Comparison of ENCODE assay signal across 7 mouse cellular contexts in genomic region chr11:69036486-69037230, GRCm38 (mm10). TPM values are rescaled to one million over a fixed set of nuclear protein-coding genes. Genes with fewer than 3 reads are reported as not detected.
DNase-seq lines count a peak whose midpoint lies in the region; ATAC-seq lines count a peak whose summit lies in the region.

No protein-coding gene starts in this region.

- H3K27me3 ChIP-seq in limb, embryonic 11.5 days (ENCODE audit: control insufficient read depth, insufficient read depth, low read length) = no peaks in the 10 kb centered on the region
- no peaks in the 10 kb centered on the region for H3K27me3 ChIP-seq in midbrain, embryonic 15.5 days (replicated peaks)

- peak; percentile 95 for DNase-seq in adrenal gland, adult 18-20 months (ENCODE audit: low spot score in 2 of 2)
- peak; percentile 87 for DNase-seq in embryo, embryonic 10 days (ENCODE audit: low spot score)
- peak; percentile 43 to 59 for DNase-seq in gastrocnemius, postnatal 4 days (ENCODE audit: low spot score in 2 of 2)
- DNase-seq in kidney, adult 18-20 months = peak; percentile 93
- DNase-seq in limb, embryonic 11.5 days (ENCODE audit: low spot score) = peak; percentile 97
- peak; percentile 88 to 89 for DNase-seq in spleen, postnatal 10 days (ENCODE audit: low spot score in 2 of 2)

- no peaks in the 10 kb centered on the region for H3K9me3 ChIP-seq in limb, embryonic 11.5 days (ENCODE audit: control insufficient read depth, low read length)
- no peaks in the 10 kb centered on the region for H3K9me3 ChIP-seq in midbrain, embryonic 15.5 days

- peak overlapping the region; percentile 71 for H3K4me3 ChIP-seq in limb, embryonic 11.5 days (ENCODE audit: low read depth, low read length)
- peak overlapping the region; percentile 71 for H3K4me3 ChIP-seq in midbrain, embryonic 15.5 days

- 10% methylated on average over 20 of the region's 20 CpGs for WGBS in limb, embryonic 11.5 days
- WGBS in midbrain, embryonic 15.5 days = 8% methylated on average over 20 of the region's 20 CpGs

- peaks cover 5% of the 10 kb centered on the region for H3K36me3 ChIP-seq in limb, embryonic 11.5 days (ENCODE audit: control insufficient read depth, insufficient read depth, low read length)
- H3K36me3 ChIP-seq in midbrain, embryonic 15.5 days (replicated peaks) = peaks cover 24% of the 10 kb centered on the region

- H3K27ac ChIP-seq in limb, embryonic 11.5 days (replicated peaks; ENCODE audit: low read depth, low read length) = peak overlapping the region; percentile 72; the same call in 1 of the 2 replicates
- peak overlapping the region; percentile 88 for H3K27ac ChIP-seq in midbrain, embryonic 15.5 days

- H3K4me2 ChIP-seq in limb, embryonic 11.5 days (ENCODE audit: low read depth, severe bottlenecking) = peak overlapping the region; percentile 54
- peak overlapping the region; percentile 62 for H3K4me2 ChIP-seq in midbrain, embryonic 15.5 days

- no peak for ATAC-seq in limb, embryonic 11.5 days (ENCODE audit: insufficient number of reproducible peaks, low FRiP score, low TSS enrichment, low read depth)
- peak; percentile 19; the same call in 1 of the 2 replicates for ATAC-seq in midbrain, embryonic 15.5 days (replicated peaks)

- peaks cover 12% of the 10 kb centered on the region; the same call in 1 of the 2 replicates for H3K4me1 ChIP-seq in limb, embryonic 11.5 days (ENCODE audit: control insufficient read depth, insufficient read depth, low read length)
- peaks cover 35% of the 10 kb centered on the region for H3K4me1 ChIP-seq in midbrain, embryonic 15.5 days

- peak overlapping the region; percentile 72 for H3K9ac ChIP-seq in limb, embryonic 11.5 days (ENCODE audit: low read length)
- peak overlapping the region; percentile 80 for H3K9ac ChIP-seq in midbrain, embryonic 15.5 days

RNA-seq across cellular contexts. Expression of gene Aurkb, which starts 8.8 kb away (rescaled TPM):
- 1 to 10 TPM; 1.4 to 1.9 TPM for total RNA-seq in adrenal gland, adult 18-20 months (2021)
- total RNA-seq in gastrocnemius, postnatal 4 days (2021) = 10 to 100 TPM; 25.6 TPM
- polyA plus RNA-seq in limb, embryonic 11.5 days (2014; fragmentation: Nextera tagmentation; extraction: Ambion mirVana) = 171 and 178 TPM in 2 replicates
- 17.7 and 23.9 TPM in 2 replicates for polyA plus RNA-seq in midbrain, embryonic 15.5 days (2015; fragmentation: Nextera tagmentation; extraction: Ambion mirVana)

RNA-seq across cellular contexts. Expression of gene Ctc1, which starts 20.9 kb away (rescaled TPM):
- 10 to 100 TPM; 20.3 to 28.9 TPM for total RNA-seq in adrenal gland, adult 18-20 months (2021)
- 10 to 100 TPM; 21.9 to 23.1 TPM for total RNA-seq in gastrocnemius, postnatal 4 days (2021)
- polyA plus RNA-seq in limb, embryonic 11.5 days (2014; fragmentation: Nextera tagmentation; extraction: Ambion mirVana) = 80.4 and 83.1 TPM in 2 replicates
- 67.0 and 73.5 TPM in 2 replicates for polyA plus RNA-seq in midbrain, embryonic 15.5 days (2015; fragmentation: Nextera tagmentation; extraction: Ambion mirVana)

RNA-seq across cellular contexts. Expression of gene Borcs6, which starts 22.9 kb away (rescaled TPM):
- 10 to 100 TPM; 23.7 to 23.9 TPM for total RNA-seq in adrenal gland, adult 18-20 months (2021)
- total RNA-seq in gastrocnemius, postnatal 4 days (2021) = 10 to 100 TPM; 14.6 to 14.9 TPM
- 6.2 and 7.0 TPM in 2 replicates for polyA plus RNA-seq in limb, embryonic 11.5 days (2014; fragmentation: Nextera tagmentation; extraction: Ambion mirVana)
- polyA plus RNA-seq in midbrain, embryonic 15.5 days (2015; fragmentation: Nextera tagmentation; extraction: Ambion mirVana) = 20.5 and 21.2 TPM in 2 replicates

RNA-seq across cellular contexts. Expression of gene Pfas, which starts 28.4 kb away (rescaled TPM):
- total RNA-seq in adrenal gland, adult 18-20 months (2021) = 10 to 100 TPM; 26.4 to 30.4 TPM
- total RNA-seq in gastrocnemius, postnatal 4 days (2021) = 10 to 100 TPM; 14.9 to 16.8 TPM
- 43.6 and 48.8 TPM in 2 replicates for polyA plus RNA-seq in limb, embryonic 11.5 days (2014; fragmentation: Nextera tagmentation; extraction: Ambion mirVana)
- polyA plus RNA-seq in midbrain, embryonic 15.5 days (2015; fragmentation: Nextera tagmentation; extraction: Ambion mirVana) = 16.9 and 18.7 TPM in 2 replicates

RNA-seq across cellular contexts. Expression of gene Tmem107, which starts 33.9 kb away (rescaled TPM):
- total RNA-seq in adrenal gland, adult 18-20 months (2021) = 10 to 100 TPM in 1 of 2 experiments, 1 to 10 TPM in 1; 8.1 to 11.9 TPM
- total RNA-seq in gastrocnemius, postnatal 4 days (2021) = 10 to 100 TPM; 11.7 to 14.3 TPM
- 34.6 and 36.7 TPM in 2 replicates for polyA plus RNA-seq in limb, embryonic 11.5 days (2014; fragmentation: Nextera tagmentation; extraction: Ambion mirVana)
- polyA plus RNA-seq in midbrain, embryonic 15.5 days (2015; fragmentation: Nextera tagmentation; extraction: Ambion mirVana) = 33.5 and 37.7 TPM in 2 replicates

Comparison
In these comparisons a context has a peak if more than half of its experiments do, and no peak if none do; other contexts are left out.
1. RNA of gene Aurkb, which starts 8.8 kb away (total RNA-seq): 25.6 TPM in gastrocnemius, postnatal 4 days; 1.4 to 1.9 TPM in adrenal gland, adult 18-20 months; every median in the first group is over 4 times any median in the second.
2. Peak in every context shown above with its lines, with median percentiles within 50 percentile points of each other: DNase-seq.